In genomic region chr16:91390100-91390499, GRCm38 (mm10) we compare ENCODE assay signal across 13 mouse cellular contexts. TPM values are rescaled to one million over a fixed set of nuclear protein-coding genes. Genes with fewer than 3 reads are reported as not detected.
DNase-seq lines count a peak whose midpoint lies in the region; ATAC-seq and TF ChIP-seq lines count a peak whose summit lies in the region.
"Had no signal": no experiment of that assay in that cellular context is flagged by ENCODE, and none has a peak within 500 bp of the region (broad histone marks: within the 10 kb centered on the region; RNA-seq: fewer than 3 reads in every experiment).

No protein-coding gene starts in this region.

- H3K4me3 ChIP-seq in gastrocnemius, adult 2 months = no peak overlapping the region
- no peak overlapping the region for H3K4me3 ChIP-seq in thymus, adult 2 months (ENCODE audit: control insufficient read depth, insufficient read depth, low read length)
- no peak overlapping the region for H3K4me3 ChIP-seq in small intestine, adult 2 months (ENCODE audit: low read depth, low read length)
- H3K4me3 ChIP-seq: neural tube, embryonic 12.5 days had no signal

- no peak overlapping the region for H3K27ac ChIP-seq in gastrocnemius, adult 2 months
- no peak overlapping the region for H3K27ac ChIP-seq in thymus, adult 2 months (ENCODE audit: control insufficient read depth, insufficient read depth, low read length)
- H3K27ac ChIP-seq in small intestine, adult 2 months (ENCODE audit: insufficient read depth, low read depth, low read length) = no peak overlapping the region
- H3K27ac ChIP-seq: neural tube, embryonic 12.5 days had no signal

- 94% methylated on average over 4 of the region's 4 CpGs for WGBS in thymus, adult 2 months
- WGBS in small intestine, adult 2 months = 84% methylated on average over 4 of the region's 4 CpGs

- peaks cover 64% of the 10 kb centered on the region for H3K36me3 ChIP-seq in thymus, adult 2 months (ENCODE audit: control insufficient read depth, insufficient read depth, low read length)
- peaks cover 10% of the 10 kb centered on the region for H3K36me3 ChIP-seq in small intestine, adult 2 months (ENCODE audit: control insufficient read depth, insufficient read depth, low read length)

- no peaks in the 10 kb centered on the region for H3K27me3 ChIP-seq in thymus, adult 2 months (ENCODE audit: control insufficient read depth, insufficient read depth, low read length)
- H3K27me3 ChIP-seq in small intestine, adult 2 months (ENCODE audit: control insufficient read depth, insufficient read depth, low read length) = no peaks in the 10 kb centered on the region
- H3K27me3 ChIP-seq: neural tube, embryonic 12.5 days had no signal

- H3K4me1 ChIP-seq in thymus, adult 2 months (replicated peaks; ENCODE audit: control insufficient read depth, insufficient read depth, low read length) = no peaks in the 10 kb centered on the region
- H3K4me1 ChIP-seq in small intestine, adult 2 months (ENCODE audit: control insufficient read depth, insufficient read depth, insufficient read length, low read length) = peaks cover 6% of the 10 kb centered on the region; the same call in 1 of the 2 replicates
- H3K4me1 ChIP-seq: neural tube, embryonic 12.5 days had no signal

- intact Hi-C loops in gastrocnemius, adult 2 months (cut with DNase I) = loop anchor here (1.0 kb wide), 1 partner anchor 32 kb away; no protein-coding TSS in a partner anchor
- intact Hi-C loops in heart, postnatal 36 days (cut with DNase I) = loop anchor here (1.0 kb wide), 1 partner anchor 31 kb away; no protein-coding TSS in a partner anchor

- no peak for DNase-seq in gastrocnemius, adult 2 months
- no peak for DNase-seq in gastrocnemius, postnatal 10 days
- no peak for DNase-seq in thymus, adult 2 months
- DNase-seq in thymus, postnatal 25 days = no peak
- no peak for DNase-seq in right cerebral cortex, postnatal 25 days
- DNase-seq in heart, postnatal 36 days = no peak
- DNase-seq: kidney, postnatal 10 days had no signal

- ATAC-seq in common myeloid progenitor, adult 5-6 weeks (replicated peaks; ENCODE audit: low read depth, poor library complexity, severe bottlenecking) = peak; percentile 65; the same call in 1 of the 2 replicates

- peak; percentile 64 for TF ChIP-seq CTCF in gastrocnemius, adult 2 months (IDR thresholded peaks at IDR 0.05)
- 0 out of 2 replicates have a peak, but pooled peaks have one; percentile 34 for TF ChIP-seq CTCF in thymus, adult 2 months (IDR thresholded peaks at IDR 0.05; ENCODE audit: borderline replicate concordance, control insufficient read depth, extremely low read depth, insufficient read depth, low read length, poor library complexity)
- peak; percentile 70; the same call in 1 of the 2 replicates for TF ChIP-seq CTCF in small intestine, adult 2 months (IDR thresholded peaks at IDR 0.05; ENCODE audit: extremely low read depth, insufficient read length, insufficient replicate concordance, low read depth, low read length)

- no peak for TF ChIP-seq POLR2A in thymus, adult 2 months (IDR thresholded peaks at IDR 0.05; ENCODE audit: control insufficient read depth, extremely low read depth, insufficient read depth, low read length, poor library complexity)
- no peak for TF ChIP-seq POLR2A in small intestine, adult 2 months (IDR thresholded peaks at IDR 0.05; ENCODE audit: low read depth, low read length)

RNA-seq across cellular contexts. Expression of gene Gm21970, which starts 1.4 kb away (rescaled TPM):
- under 1 TPM in 1 of 2 experiments, not detected in 1; 0.45 TPM for total RNA-seq in gastrocnemius, adult 2 months (2021)
- not detected for total RNA-seq in gastrocnemius, postnatal 10 days (2021)
- polyA plus RNA-seq in thymus, adult 2 months (2012; rRNA removed) = not detected in 2 replicates
- not detected in 2 replicates for total RNA-seq in common myeloid progenitor, adult 5-6 weeks (2017)
- not detected in 2 replicates for polyA plus RNA-seq in small intestine, adult 2 months (2012; rRNA removed)
- under 1 TPM in 1 of 2 experiments, not detected in 1; 0.47 TPM for total RNA-seq in heart, postnatal 36 days (2021)
- polyA plus RNA-seq: embryonic facial prominence, embryonic 11.5 days; gonadal fat pad, adult 2 months; liver, embryonic 16.5 days; neural tube, embryonic 12.5 days had no signal

RNA-seq across cellular contexts. Expression of gene Il10rb, which starts 15.9 kb away (rescaled TPM):
- total RNA-seq in gastrocnemius, adult 2 months (2021) = 1 to 10 TPM; 6.2 to 7.9 TPM
- 10 to 100 TPM; 13.4 to 17.0 TPM for total RNA-seq in gastrocnemius, postnatal 10 days (2021)
- polyA plus RNA-seq in thymus, adult 2 months (2012; rRNA removed) = 28.5 and 35.6 TPM in 2 replicates
- 34.8 and 53.2 TPM in 2 replicates for total RNA-seq in common myeloid progenitor, adult 5-6 weeks (2017)
- 16.8 and 51.2 TPM in 2 replicates for polyA plus RNA-seq in small intestine, adult 2 months (2012; rRNA removed)
- 100 to 1,000 TPM; 113 to 116 TPM for total RNA-seq in heart, postnatal 36 days (2021)

RNA-seq across cellular contexts. Expression of gene Ifnar2, which starts 17.5 kb away (rescaled TPM):
- 10 to 100 TPM in 1 of 2 experiments, 1 to 10 TPM in 1; 6.8 to 11.4 TPM for total RNA-seq in gastrocnemius, adult 2 months (2021)
- 10 to 100 TPM; 19.4 to 22.9 TPM for total RNA-seq in gastrocnemius, postnatal 10 days (2021)
- polyA plus RNA-seq in thymus, adult 2 months (2012; rRNA removed) = 57.0 and 69.9 TPM in 2 replicates
- total RNA-seq in common myeloid progenitor, adult 5-6 weeks (2017) = 88.3 and 115 TPM in 2 replicates
- polyA plus RNA-seq in small intestine, adult 2 months (2012; rRNA removed) = 12.6 and 25.3 TPM in 2 replicates
- 10 to 100 TPM; 39.7 to 40.4 TPM for total RNA-seq in heart, postnatal 36 days (2021)
